Mouse (Mus musculus): ENCODE measurements around the gene Alox12. TPM values are rescaled to one million over a fixed set of nuclear protein-coding genes. Genes with fewer than 3 reads are reported as not detected.

Gene Alox12
- total RNA-seq, 1 experiment, result 0.49 TPM

- H3K4me3 ChIP-seq (ENCODE audit: insufficient read depth in 1 of 2, low read depth in 1 of 2, low read length in 2 of 2, poor library complexity in 1 of 2, severe bottlenecking in 1 of 2), result peak overlapping the region; percentile 61 to 67
- peaks cover 2 to 19% of the 10 kb centered on the region in 2 experiments; a peak in 3 of 4 replicates for H3K4me1 ChIP-seq (ENCODE audit: control insufficient read depth in 2 of 2, insufficient read depth in 2 of 2, low read length in 2 of 2, poor library complexity in 1 of 2)
- no peaks in the 10 kb centered on the region for H3K9me3 ChIP-seq (ENCODE audit: control insufficient read depth, insufficient read depth, low read depth, low read length)
- in situ Hi-C loops (cut with MboI; ENCODE audit: low sequenced_read_pairs in 2 of 2, unreplicated experiment in 2 of 2), result loop anchor here in 1 of 2 experiments (10.0 kb wide), 1 partner anchor 285 kb away; the partner anchor contains the start of gene Ybx2
- TF ChIP-seq ZC3H11A (IDR thresholded peaks at IDR 0.05; ENCODE audit: borderline replicate concordance, low read depth, low read length) (no peak), MAFK (IDR thresholded peaks at IDR 0.05; ENCODE audit: insufficient read depth, low read depth, low read length) (no peak), HCFC1 (IDR thresholded peaks at IDR 0.05; ENCODE audit: borderline replicate concordance, insufficient read depth, low read length) (no peak), CHD2 (IDR thresholded peaks at IDR 0.05; ENCODE audit: low read depth, low read length) (no peak), ZNF384 (IDR thresholded peaks at IDR 0.05; ENCODE audit: low read depth, low read length) (no peak)
- no peak overlapping the region for H3K27ac ChIP-seq (ENCODE audit: insufficient read depth, low read depth, low read length, poor library complexity, severe bottlenecking)
- H3K9ac ChIP-seq (ENCODE audit: insufficient read depth, low read depth, low read length, poor library complexity, severe bottlenecking), result peak overlapping the region; percentile 66
- peaks cover 14% of the 10 kb centered on the region for H3K36me3 ChIP-seq (ENCODE audit: control insufficient read depth, insufficient read depth, low read length, poor library complexity, severe bottlenecking)
- DNase-seq (ENCODE audit: low read depth, low spot score), result no peak
Observed at GRCm38 (mm10) chr11:70219873-70220272, 35.3 kb downstream of the Alox12 start.

GRCm38 (mm10) chr11:70218741-70219470 is 36.2 kb downstream of the Alox12 start:
- H3K9me3 ChIP-seq (ENCODE audit: control insufficient read depth, insufficient read depth, low read depth, low read length), result no peaks in the 10 kb centered on the region
- H3K4me1 ChIP-seq (ENCODE audit: control insufficient read depth in 2 of 2, insufficient read depth in 2 of 2, low read length in 2 of 2, poor library complexity in 1 of 2), result peaks cover 2 to 23% of the 10 kb centered on the region in 2 experiments; a peak in 3 of 4 replicates
- in situ Hi-C loops (cut with MboI; ENCODE audit: low sequenced_read_pairs in 2 of 2, unreplicated experiment in 2 of 2), result loop anchor here in 1 of 2 experiments (10.0 kb wide), 1 partner anchor 284 kb away; the partner anchor contains the start of gene Ybx2
- no peak overlapping the region for H3K27ac ChIP-seq (ENCODE audit: insufficient read depth, low read depth, low read length, poor library complexity, severe bottlenecking)
- no peak overlapping the region for H3K9ac ChIP-seq (ENCODE audit: insufficient read depth, low read depth, low read length, poor library complexity, severe bottlenecking)
- H3K36me3 ChIP-seq (ENCODE audit: control insufficient read depth, insufficient read depth, low read length, poor library complexity, severe bottlenecking), result peaks cover 14% of the 10 kb centered on the region
- H3K4me3 ChIP-seq (ENCODE audit: insufficient read depth in 1 of 2, low read depth in 1 of 2, low read length in 2 of 2, poor library complexity in 1 of 2, severe bottlenecking in 1 of 2), result no peak overlapping the region
- no peak for DNase-seq (ENCODE audit: low read depth, low spot score)
- TF ChIP-seq HCFC1 (IDR thresholded peaks at IDR 0.05; ENCODE audit: borderline replicate concordance, insufficient read depth, low read length) (no peak), MAFK (IDR thresholded peaks at IDR 0.05; ENCODE audit: insufficient read depth, low read depth, low read length) (no peak), ZC3H11A (IDR thresholded peaks at IDR 0.05; ENCODE audit: borderline replicate concordance, low read depth, low read length) (no peak), CHD2 (IDR thresholded peaks at IDR 0.05; ENCODE audit: low read depth, low read length) (no peak), ZNF384 (IDR thresholded peaks at IDR 0.05; ENCODE audit: low read depth, low read length) (no peak)

GRCm38 (mm10) chr11:70218039-70218438 is 37.1 kb downstream of the Alox12 start:
- Histone ChIP-seq H3K27ac (ENCODE audit: insufficient read depth, low read depth, low read length, poor library complexity, severe bottlenecking) (no peak overlapping the region), H3K4me1 (ENCODE audit: control insufficient read depth in 2 of 2, insufficient read depth in 2 of 2, low read length in 2 of 2, poor library complexity in 1 of 2) (peaks cover 4 to 20% of the 10 kb centered on the region in 2 experiments; a peak in 3 of 4 replicates), H3K4me3 (ENCODE audit: insufficient read depth in 1 of 2, low read depth in 1 of 2, low read length in 2 of 2, poor library complexity in 1 of 2, severe bottlenecking in 1 of 2) (no peak overlapping the region), H3K9ac (ENCODE audit: insufficient read depth, low read depth, low read length, poor library complexity, severe bottlenecking) (no peak overlapping the region), H3K36me3 (ENCODE audit: control insufficient read depth, insufficient read depth, low read length, poor library complexity, severe bottlenecking) (peaks cover 9% of the 10 kb centered on the region), H3K9me3 (ENCODE audit: control insufficient read depth, insufficient read depth, low read depth, low read length) (no peaks in the 10 kb centered on the region)
- TF ChIP-seq MAFK (IDR thresholded peaks at IDR 0.05; ENCODE audit: insufficient read depth, low read depth, low read length) (no peak), HCFC1 (IDR thresholded peaks at IDR 0.05; ENCODE audit: borderline replicate concordance, insufficient read depth, low read length) (no peak), CHD2 (IDR thresholded peaks at IDR 0.05; ENCODE audit: low read depth, low read length) (no peak), ZC3H11A (IDR thresholded peaks at IDR 0.05; ENCODE audit: borderline replicate concordance, low read depth, low read length) (no peak), ZNF384 (IDR thresholded peaks at IDR 0.05; ENCODE audit: low read depth, low read length) (no peak)
- in situ Hi-C loops (cut with MboI; ENCODE audit: low sequenced_read_pairs in 2 of 2, unreplicated experiment in 2 of 2), result loop anchor here in 1 of 2 experiments (10.0 kb wide), 1 partner anchor 283 kb away; the partner anchor contains the start of gene Ybx2
- no peak for DNase-seq (ENCODE audit: low read depth, low spot score)

DNA sequence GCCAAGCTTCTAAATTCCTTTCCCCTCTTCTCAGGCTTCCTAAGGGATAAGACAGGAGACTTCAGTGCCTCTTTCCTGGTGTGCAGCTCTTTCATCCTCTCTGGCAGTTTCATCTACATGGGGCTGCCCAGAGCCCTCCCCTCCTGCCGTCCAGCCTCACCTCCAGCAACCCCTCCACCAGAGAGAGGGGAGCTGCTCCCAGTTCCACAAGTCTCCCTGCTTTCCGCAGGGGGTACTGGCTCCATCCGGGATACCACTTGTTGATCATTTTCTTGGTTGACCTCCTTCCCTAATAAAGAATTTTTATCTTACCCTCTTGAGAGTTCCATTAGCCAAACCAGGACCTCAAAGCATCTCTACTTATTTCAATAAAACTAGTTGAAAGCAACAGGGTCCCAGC is 39.0 kb downstream of the Alox12 start:
- Histone ChIP-seq H3K9ac (ENCODE audit: insufficient read depth, low read depth, low read length, poor library complexity, severe bottlenecking) (no peak overlapping the region), H3K4me1 (ENCODE audit: control insufficient read depth in 2 of 2, insufficient read depth in 2 of 2, low read length in 2 of 2, poor library complexity in 1 of 2) (peaks cover 2 to 18% of the 10 kb centered on the region in 2 experiments; a peak in 2 of 4 replicates), H3K27ac (ENCODE audit: insufficient read depth, low read depth, low read length, poor library complexity, severe bottlenecking) (no peak overlapping the region), H3K36me3 (ENCODE audit: control insufficient read depth, insufficient read depth, low read length, poor library complexity, severe bottlenecking) (peaks cover 9% of the 10 kb centered on the region), H3K9me3 (ENCODE audit: control insufficient read depth, insufficient read depth, low read depth, low read length) (no peaks in the 10 kb centered on the region), H3K4me3 (ENCODE audit: insufficient read depth in 1 of 2, low read depth in 1 of 2, low read length in 2 of 2, poor library complexity in 1 of 2, severe bottlenecking in 1 of 2) (no peak overlapping the region)
- no peak for DNase-seq (ENCODE audit: low read depth, low spot score)
- TF ChIP-seq CHD2 (IDR thresholded peaks at IDR 0.05; ENCODE audit: low read depth, low read length) (no peak), HCFC1 (IDR thresholded peaks at IDR 0.05; ENCODE audit: borderline replicate concordance, insufficient read depth, low read length) (no peak), ZNF384 (IDR thresholded peaks at IDR 0.05; ENCODE audit: low read depth, low read length) (no peak), ZC3H11A (IDR thresholded peaks at IDR 0.05; ENCODE audit: borderline replicate concordance, low read depth, low read length) (no peak), MAFK (IDR thresholded peaks at IDR 0.05; ENCODE audit: insufficient read depth, low read depth, low read length) (no peak)
- in situ Hi-C loops (cut with MboI; ENCODE audit: low sequenced_read_pairs in 2 of 2, unreplicated experiment in 2 of 2), result loop anchor here in 1 of 2 experiments (10.0 kb wide), 1 partner anchor 281 kb away; the partner anchor contains the start of gene Ybx2
